26 mouse cellular contexts compared by ENCODE assay signal in the genomic region with DNA sequence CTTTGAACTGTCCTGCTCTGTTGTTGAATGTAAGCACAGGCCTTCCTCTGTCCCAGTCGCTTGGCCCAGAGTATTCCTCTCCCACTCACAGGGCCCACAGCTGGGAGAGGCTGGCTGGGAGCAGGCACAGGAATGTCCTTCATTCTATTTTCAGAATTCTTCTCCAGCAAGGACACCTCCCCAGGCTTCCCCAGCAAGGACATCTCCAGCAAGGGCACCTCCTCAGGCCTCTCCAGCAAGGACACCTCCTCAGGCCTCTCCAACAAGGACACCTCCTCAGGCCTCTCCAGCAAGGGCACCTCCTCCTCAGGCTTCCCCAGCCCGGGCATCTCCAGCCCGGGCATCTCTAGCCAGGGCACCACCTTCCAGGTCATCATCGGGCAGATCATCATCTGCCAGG. TPM values are rescaled to one million over a fixed set of nuclear protein-coding genes. Genes with fewer than 3 reads are reported as not detected.
"Had no signal": no experiment of that assay in that cellular context is flagged by ENCODE, and none has a peak within 500 bp of the region (broad histone marks: within the 10 kb centered on the region; RNA-seq: fewer than 3 reads in every experiment).

No protein-coding gene starts in this region.

- H3K4me3 ChIP-seq: kidney, embryonic 15.5 days; left cerebral cortex, adult 2 months; liver, embryonic 13.5 days; neural tube, embryonic 12.5 days; neural tube, embryonic 15.5 days had no signal

- H3K4me1 ChIP-seq: kidney, embryonic 15.5 days; liver, embryonic 13.5 days; neural tube, embryonic 12.5 days; neural tube, embryonic 15.5 days had no signal

- H3K9ac ChIP-seq: kidney, embryonic 15.5 days; liver, embryonic 13.5 days; neural tube, embryonic 12.5 days; neural tube, embryonic 15.5 days had no signal

- H3K27me3 ChIP-seq: kidney, embryonic 15.5 days; liver, embryonic 13.5 days; neural tube, embryonic 12.5 days; neural tube, embryonic 15.5 days had no signal

- H3K36me3 ChIP-seq: kidney, embryonic 15.5 days; liver, embryonic 13.5 days; neural tube, embryonic 12.5 days; neural tube, embryonic 15.5 days had no signal

- H3K4me2 ChIP-seq: kidney, embryonic 15.5 days; liver, embryonic 13.5 days; midbrain, embryonic 11.5 days; neural tube, embryonic 12.5 days; neural tube, embryonic 15.5 days had no signal

- H3K27ac ChIP-seq: kidney, embryonic 15.5 days; left cerebral cortex, adult 2 months; liver, embryonic 13.5 days; neural tube, embryonic 12.5 days; neural tube, embryonic 15.5 days; stomach, postnatal 0 days had no signal

- H3K9me3 ChIP-seq: kidney, embryonic 15.5 days; liver, embryonic 13.5 days; neural tube, embryonic 12.5 days; neural tube, embryonic 15.5 days had no signal

- DNase-seq: kidney, adult 8-10 months; kidney, postnatal 10 days; kidney, postnatal 36 days; layer of hippocampus, postnatal 36 days; liver, embryonic 13.5 days; lung, adult 2 months; lung, postnatal 14 days; lung, postnatal 4 days; midbrain, embryonic 14.5 days; retina, postnatal 1 day; thymus, adult 18-20 months; thymus, postnatal 36 days had no signal

RNA-seq across cellular contexts. Expression of gene Tmprss13, which starts 9.4 kb away (rescaled TPM):
- total RNA-seq: layer of hippocampus, adult 8-10 months; layer of hippocampus, postnatal 10 days; layer of hippocampus, postnatal 36 days; left cerebral cortex, adult 2 months; left cerebral cortex, postnatal 10 days; left cerebral cortex, postnatal 36 days; liver, adult 2 months; megakaryocyte progenitor cell, adult 5-6 weeks; megakaryocyte-erythroid progenitor cell, adult 5-6 weeks had no signal
- polyA plus RNA-seq: liver, adult 2 months; liver, embryonic 13.5 days; liver, embryonic 16.5 days; midbrain, embryonic 11.5 days had no signal

RNA-seq across cellular contexts. Expression of gene Fxyd6, which starts 41.7 kb away (rescaled TPM):
- total RNA-seq: megakaryocyte progenitor cell, adult 5-6 weeks had no signal
